Mouse (Mus musculus) bone marrow, adult 2 months (tissue): ENCODE measurements around the gene Dock6.

Experiments used
- CTCF ChIP-seq: fragments of 200-500 bp; IDR thresholded peaks from 2 replicates; pipeline ENCODE4 v1.5.1; 2011; ENCODE audit warnings: low read length, control low read depth; ENCODE audit not compliant: control insufficient read depth, insufficient read depth
- POLR2A ChIP-seq: fragments of 200-500 bp; IDR thresholded peaks from 2 replicates; pipeline ENCODE4 v1.6.1; 2011; ENCODE audit warnings: low read depth, mild to moderate bottlenecking, control low read depth, low read length, borderline replicate concordance; ENCODE audit not compliant: control insufficient read depth

GRCm38 (mm10) chr9:21762135-21762534, 90.3 kb downstream of the Dock6 start:
- TF ChIP-seq CTCF: no peak
- no peak for TF ChIP-seq POLR2A
